Mouse (Mus musculus) hindbrain, postnatal 0 days (tissue): ENCODE results near the gene Psmd14. TPM values are rescaled to one million over a fixed set of nuclear protein-coding genes. Genes with fewer than 3 reads are reported as not detected.

Source experiments
- ATAC-seq: fragments of 200-750 bp; cut with Nextera tagmentation; 2 replicates; pipeline ENCODE4 v1.8.0; 2017; ENCODE audit warnings: mild to moderate bottlenecking, moderate TSS enrichment, moderate library complexity
- DNase-seq: peaks from one replicate; pipeline ENCODE4 v3.0.0-alpha.2; 2015; ENCODE audit warnings: low spot score
- H3K27ac ChIP-seq: fragments of 300-500 bp; sonication (generic); 2 replicates; pipeline ENCODE4 v1.5.1; 2014; ENCODE audit warnings: mild to moderate bottlenecking
- H3K27me3 ChIP-seq: fragments of 300-500 bp; sonication (generic); 2 replicates; pipeline ENCODE4 v1.6.1; 2014; ENCODE audit warnings: low read length, mixed read lengths; ENCODE audit not compliant: insufficient read depth
- H3K36me3 ChIP-seq: fragments of 300-500 bp; sonication (generic); 2 replicates; pipeline ENCODE4 v1.6.1; 2014; ENCODE audit warnings: low read length, mixed read lengths; ENCODE audit not compliant: insufficient read depth
- H3K4me1 ChIP-seq: fragments of 300-500 bp; sonication (generic); 2 replicates; pipeline ENCODE4 v1.6.1; 2014; ENCODE audit warnings: antibody characterized with exemption, low read length, mixed read lengths; ENCODE audit not compliant: insufficient read depth
- H3K4me2 ChIP-seq: fragments of 300-500 bp; sonication (generic); 2 replicates; pipeline ENCODE4 v1.6.1; 2014; ENCODE audit warnings: low read depth, mild to moderate bottlenecking, low read length, moderate library complexity, mixed read lengths
- H3K4me3 ChIP-seq: fragments of 300-500 bp; sonication (generic); 2 replicates; pipeline ENCODE4 v1.5.1; 2014; ENCODE audit warnings: low read length
- H3K9ac ChIP-seq: fragments of 300-500 bp; sonication (generic); replicated peaks from 2 replicates; pipeline ENCODE4 v1.6.1; 2014; ENCODE audit warnings: mild to moderate bottlenecking, low read length, moderate library complexity, mixed read lengths
- H3K9me3 ChIP-seq: fragments of 300-500 bp; sonication (generic); 2 replicates; pipeline ENCODE4 v1.6.1; 2016; ENCODE audit warnings: low read length, mixed read lengths
- CTCF ChIP-seq: IDR thresholded peaks from 2 replicates; pipeline ENCODE4 v1.5.1; 2016; ENCODE audit warnings: antibody characterized with exemption, control low read depth, low read depth
- WGBS: fragments of 180-500 bp; shearing (Covaris S2); extraction: QIAGEN DNeasy Blood & Tissue Kit; methylation state at CpG from one replicate; pipeline ENCODE4 v1.1.7; 2014; 5-methylcytosine and 5-hydroxymethylcytosine counted together
- polyA plus RNA-seq: library from polyadenylated mRNA; unstranded; fragments of >200 nt; fragmentation: Nextera tagmentation; extraction: Ambion mirVana; gene quantifications from 2 replicates; pipeline ENCODE4 v1.2.1, GENCODE M21; 2015
- total RNA-seq: library from RNA; depleted of rRNA; stranded (reverse); fragments of >200 nt; gene quantifications from 2 replicates; pipeline ENCODE4 v1.2.3, GENCODE M21; 2014

Gene Psmd14
- total and polyA plus RNA-seq, 2 experiments from 2014 or later = 93.1 to 200 TPM

DNA sequence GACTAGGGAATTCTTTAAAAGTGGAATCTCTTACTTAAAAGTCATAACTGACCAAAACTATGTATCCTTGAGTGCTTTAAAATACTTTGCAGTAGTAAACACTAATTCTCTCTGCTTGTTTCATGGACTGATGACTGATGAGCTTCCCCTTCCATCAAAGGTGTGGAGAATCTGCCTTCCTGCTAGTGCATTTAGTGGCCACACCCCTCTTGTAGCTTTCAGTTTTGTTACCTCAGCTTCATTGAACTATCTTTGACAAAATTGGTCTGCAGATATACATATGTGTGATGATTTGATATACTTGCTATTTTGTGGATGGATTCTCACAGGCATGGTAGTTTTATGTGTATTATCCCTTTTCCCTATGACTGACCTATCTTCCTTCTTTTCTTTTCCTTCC lies 43.5 kb downstream of the Psmd14 start:
- DNase-seq (no peak), ATAC-seq (no peak)
- no peaks in the 10 kb centered on the region for H3K36me3 ChIP-seq
- H3K9me3 ChIP-seq = no peaks in the 10 kb centered on the region
- no peak overlapping the region for H3K9ac ChIP-seq
- no peaks in the 10 kb centered on the region for H3K27me3 ChIP-seq
- TF ChIP-seq CTCF = no peak
- H3K4me1 ChIP-seq = no peaks in the 10 kb centered on the region
- H3K27ac ChIP-seq = no peak overlapping the region
- no peak overlapping the region for H3K4me3 ChIP-seq
- no peak overlapping the region for H3K4me2 ChIP-seq

DNA sequence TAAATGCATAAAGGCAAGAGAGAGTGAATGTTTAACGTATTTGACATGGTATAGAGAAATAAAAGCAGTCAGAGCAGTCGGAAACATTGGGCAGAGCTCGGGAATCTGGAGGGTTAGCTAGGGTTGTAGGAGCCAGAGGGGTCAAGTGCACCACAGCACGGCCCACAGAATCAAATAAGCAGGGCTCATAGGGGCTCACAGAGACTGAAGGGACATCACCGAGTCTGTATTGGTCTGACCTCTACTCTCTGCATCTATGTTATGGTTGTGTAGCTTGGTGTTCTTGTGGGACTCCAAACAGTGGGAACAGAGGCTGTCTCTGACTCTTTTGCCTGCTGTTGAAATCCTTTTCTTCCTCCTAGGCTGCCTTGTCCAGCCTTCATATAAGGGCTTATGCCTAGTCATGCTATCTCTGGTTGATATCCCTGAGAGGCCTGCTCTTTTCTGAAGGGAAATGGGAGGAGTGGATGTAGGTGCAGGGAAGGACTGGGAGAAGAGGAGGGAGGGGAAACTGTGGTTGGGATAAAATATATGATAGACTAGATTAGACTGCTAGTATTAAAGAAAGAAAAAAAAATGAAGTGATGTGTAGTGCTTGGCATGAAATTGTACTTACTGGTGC lies 47.9 kb downstream of the Psmd14 start:
- no peaks in the 10 kb centered on the region for H3K9me3 ChIP-seq
- no peak overlapping the region for H3K4me2 ChIP-seq
- no peak for TF ChIP-seq CTCF
- no peak overlapping the region for H3K27ac ChIP-seq
- no peaks in the 10 kb centered on the region for H3K4me1 ChIP-seq
- H3K36me3 ChIP-seq = no peaks in the 10 kb centered on the region
- no peaks in the 10 kb centered on the region for H3K27me3 ChIP-seq
- no peak for ATAC-seq
- no peak overlapping the region for H3K4me3 ChIP-seq
- H3K9ac ChIP-seq = no peak overlapping the region
- no peak for DNase-seq
- WGBS = 91% methylated on average over 5 of the region's 5 CpGs

DNA sequence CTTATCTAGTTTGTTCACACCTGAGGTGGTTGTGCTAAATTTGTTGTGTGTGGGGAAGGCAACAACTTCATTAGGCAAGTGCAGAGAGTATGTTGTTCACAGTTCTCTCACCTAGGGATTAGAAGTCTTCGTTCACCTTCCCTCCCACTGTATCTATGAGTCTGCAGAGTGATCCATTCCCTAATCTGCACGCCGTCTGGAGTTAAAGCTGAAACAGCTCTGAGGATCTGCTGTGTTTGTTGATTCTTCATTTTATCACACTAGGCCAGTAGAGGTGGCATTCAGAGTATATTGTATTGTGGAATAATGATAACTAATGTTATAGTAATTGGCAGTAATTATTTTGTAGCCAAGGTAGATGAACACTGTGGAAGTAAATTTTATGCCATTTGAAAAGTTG lies 48.5 kb downstream of the Psmd14 start:
- no peaks in the 10 kb centered on the region for H3K36me3 ChIP-seq
- no peak for ATAC-seq
- H3K4me1 ChIP-seq = no peaks in the 10 kb centered on the region
- no peak overlapping the region for H3K4me2 ChIP-seq
- no peaks in the 10 kb centered on the region for H3K27me3 ChIP-seq
- no peak overlapping the region for H3K4me3 ChIP-seq
- no peak overlapping the region for H3K27ac ChIP-seq
- no peak for TF ChIP-seq CTCF
- H3K9ac ChIP-seq = no peak overlapping the region
- no peak for DNase-seq
- WGBS = 86% methylated on average over 3 of the region's 3 CpGs
- H3K9me3 ChIP-seq = no peaks in the 10 kb centered on the region

DNA sequence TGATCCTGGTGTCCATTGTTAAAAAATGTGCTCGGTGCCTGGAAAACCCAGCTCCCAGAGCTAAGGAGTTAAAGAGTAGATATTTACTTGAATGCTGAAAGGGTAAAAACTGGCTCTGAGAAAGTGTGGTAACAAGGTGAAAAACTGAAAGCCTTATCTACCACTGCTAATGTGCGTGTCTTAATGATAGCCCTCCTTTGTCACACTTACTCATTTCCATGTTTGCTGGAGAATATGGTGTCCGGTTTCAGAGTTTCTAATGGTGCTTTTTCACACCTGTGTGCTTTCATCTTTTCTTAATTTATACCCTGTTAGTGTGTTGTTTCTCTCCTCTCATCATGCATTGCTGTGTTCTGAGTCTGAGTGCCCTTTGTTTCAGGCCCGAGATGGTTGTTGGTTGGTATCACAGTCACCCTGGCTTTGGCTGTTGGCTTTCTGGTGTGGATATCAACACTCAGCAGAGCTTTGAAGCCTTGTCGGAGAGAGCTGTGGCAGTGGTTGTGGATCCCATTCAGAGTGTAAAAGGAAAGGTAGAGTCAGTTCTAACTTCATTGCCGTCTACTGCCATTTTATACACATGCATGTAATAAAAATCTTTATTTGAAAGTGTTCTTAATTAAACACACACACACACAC lies 53.1 kb downstream of the Psmd14 start:
- no peak for ATAC-seq
- H3K27ac ChIP-seq = no peak overlapping the region
- 79% methylated on average over 6 of the region's 6 CpGs for WGBS

DNA sequence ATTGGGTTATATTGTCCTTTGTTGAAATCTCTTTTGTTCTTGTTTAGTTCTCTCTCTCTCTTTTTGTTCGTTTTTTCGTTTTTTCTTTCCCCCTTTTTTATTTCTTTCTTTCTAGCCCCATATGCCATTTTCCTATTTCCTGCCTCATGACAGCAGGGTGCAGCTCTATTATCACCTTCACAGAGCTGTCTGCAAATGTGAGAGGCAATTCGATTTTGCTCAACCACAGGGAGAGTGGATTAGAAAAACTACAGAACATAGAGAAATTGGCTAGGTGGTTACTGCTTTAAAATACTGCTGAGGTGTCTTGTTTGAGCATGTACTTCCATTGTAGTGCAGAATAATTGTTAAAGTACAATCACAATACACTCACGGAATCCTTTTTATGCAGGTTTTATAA lies 54.0 kb downstream of the Psmd14 start:
- DNase-seq (no peak), ATAC-seq (no peak)
- TF ChIP-seq CTCF = no peak
- H3K9ac ChIP-seq = no peak overlapping the region
- no peak overlapping the region for H3K27ac ChIP-seq
- no peaks in the 10 kb centered on the region for H3K27me3 ChIP-seq
- no peak overlapping the region for H3K4me3 ChIP-seq
- H3K9me3 ChIP-seq = no peaks in the 10 kb centered on the region
- no peaks in the 10 kb centered on the region for H3K4me1 ChIP-seq
- no peak overlapping the region for H3K4me2 ChIP-seq
- H3K36me3 ChIP-seq = no peaks in the 10 kb centered on the region
- WGBS = 52% methylated on average over 4 of the region's 4 CpGs

More for the DNA sequence above, 53.1 kb downstream of the Psmd14 start:
- Histone ChIP-seq H3K4me2 (no peak overlapping the region), H3K9me3 (no peaks in the 10 kb centered on the region), H3K36me3 (no peaks in the 10 kb centered on the region), H3K4me1 (no peaks in the 10 kb centered on the region), H3K4me3 (no peak overlapping the region), H3K9ac (no peak overlapping the region), H3K27me3 (no peaks in the 10 kb centered on the region)
- no peak for DNase-seq
- no peak for TF ChIP-seq CTCF

DNA sequence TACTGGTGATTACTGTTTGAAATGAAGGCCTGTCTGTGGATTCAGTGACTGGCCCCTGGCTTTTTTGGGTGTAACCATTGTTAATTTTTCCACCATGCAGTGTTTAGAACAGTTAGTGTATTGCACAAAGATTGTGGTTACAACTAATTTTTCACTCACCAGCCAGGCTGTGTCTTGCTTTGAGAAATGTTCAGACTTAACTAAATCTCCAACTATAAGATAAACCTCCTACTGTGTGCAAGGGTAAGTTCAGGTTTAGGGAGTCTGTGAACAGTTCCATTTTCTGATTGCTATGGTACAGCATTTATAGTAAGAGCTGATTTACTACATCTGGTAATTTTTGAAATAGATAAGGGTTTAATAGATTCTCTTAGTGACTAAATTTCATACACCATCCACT lies 69.3 kb downstream of the Psmd14 start:
- no peak for TF ChIP-seq CTCF
- peaks cover 9% of the 10 kb centered on the region for H3K36me3 ChIP-seq
- H3K4me3 ChIP-seq = no peak overlapping the region
- no peak overlapping the region for H3K9ac ChIP-seq
- no peak overlapping the region for H3K27ac ChIP-seq
- no peaks in the 10 kb centered on the region for H3K27me3 ChIP-seq
- no peaks in the 10 kb centered on the region for H3K9me3 ChIP-seq
- no peak for ATAC-seq
- no peak overlapping the region for H3K4me2 ChIP-seq
- no peaks in the 10 kb centered on the region for H3K4me1 ChIP-seq
- DNase-seq = no peak

DNA sequence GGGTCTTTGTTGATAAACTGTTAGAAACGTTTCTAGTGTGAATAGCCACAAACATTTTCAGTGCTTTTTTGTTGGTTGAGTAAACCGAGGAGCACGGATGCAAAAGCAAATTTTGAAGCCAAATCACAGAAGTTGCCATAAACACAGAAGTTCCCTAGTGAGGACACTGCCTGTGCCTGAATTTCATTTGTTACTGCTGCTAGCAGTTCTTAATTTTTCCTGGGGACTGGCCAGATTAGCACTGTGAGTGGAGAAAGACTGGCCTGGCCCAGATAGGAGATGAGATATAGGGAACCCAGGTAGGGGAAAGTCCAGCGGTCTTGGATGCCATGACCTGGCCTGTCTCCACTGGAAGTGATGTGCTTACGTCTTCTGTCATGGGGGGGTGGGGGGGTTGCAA lies 83.5 kb downstream of the Psmd14 start:
- no peak overlapping the region for H3K4me2 ChIP-seq
- H3K4me1 ChIP-seq = no peaks in the 10 kb centered on the region
- H3K27me3 ChIP-seq = no peaks in the 10 kb centered on the region
- H3K27ac ChIP-seq = no peak overlapping the region
- no peak for TF ChIP-seq CTCF
- DNase-seq = no peak
- H3K9ac ChIP-seq = no peak overlapping the region
- H3K4me3 ChIP-seq = no peak overlapping the region
- no peaks in the 10 kb centered on the region; the same call in 1 of the 2 replicates for H3K36me3 ChIP-seq
- no peak for ATAC-seq
- H3K9me3 ChIP-seq = no peaks in the 10 kb centered on the region
- WGBS = 75% methylated on average over 5 of the region's 5 CpGs
